Mouse (Mus musculus) midbrain, postnatal 0 days (tissue): ENCODE measurements at regions not wholly inside any gene's neighbourhood (a gene's known extent, or its start where the extent isn't known, plus 50 kb on each side); places are given as distances from the start of the nearest gene placed in this dataset.

ENCODE experiments used
- ATAC-seq: fragments of 200-750 bp; cut with Nextera tagmentation; 2 replicates; pipeline ENCODE4 v1.8.0; 2017; ENCODE audit warnings: moderate number of reproducible peaks, mild to moderate bottlenecking, moderate TSS enrichment, moderate library complexity; ENCODE audit not compliant: low FRiP score
- DNase-seq: peaks from one replicate; pipeline ENCODE4 v3.0.0-alpha.2; 2015; ENCODE audit warnings: low spot score
- H3K27ac ChIP-seq: fragments of 300-500 bp; sonication (generic); 2 replicates; pipeline ENCODE4 v1.5.1; 2014; ENCODE audit warnings: low read depth, mild to moderate bottlenecking, low read length, mixed read lengths
- H3K27me3 ChIP-seq: fragments of 300-500 bp; sonication (generic); 2 replicates; pipeline ENCODE4 v1.6.1; 2014; ENCODE audit warnings: low read length, control low read depth, mixed read lengths; ENCODE audit not compliant: insufficient read depth
- H3K36me3 ChIP-seq: fragments of 300-500 bp; sonication (generic); 2 replicates; pipeline ENCODE4 v1.6.1; 2014; ENCODE audit warnings: low read length, control low read depth, mixed read lengths; ENCODE audit not compliant: insufficient read depth
- H3K4me1 ChIP-seq: fragments of 300-500 bp; sonication (generic); 2 replicates; pipeline ENCODE4 v1.6.1; 2014; ENCODE audit warnings: mild to moderate bottlenecking, control low read depth, antibody characterized with exemption, low read length, mixed read lengths; ENCODE audit not compliant: insufficient read depth
- H3K4me2 ChIP-seq: fragments of 300-500 bp; sonication (generic); 2 replicates; pipeline ENCODE4 v1.6.1; 2014; ENCODE audit warnings: low read depth, mild to moderate bottlenecking, low read length, mixed read lengths; ENCODE audit not compliant: poor library complexity, severe bottlenecking
- H3K4me3 ChIP-seq: fragments of 300-500 bp; sonication (generic); 2 replicates; pipeline ENCODE4 v1.5.1; 2014; ENCODE audit warnings: low read depth, mild to moderate bottlenecking, low read length, moderate library complexity
- H3K9ac ChIP-seq: fragments of 300-500 bp; sonication (generic); replicated peaks from 2 replicates; pipeline ENCODE4 v1.6.1; 2014; ENCODE audit warnings: mild to moderate bottlenecking, low read length, moderate library complexity, mixed read lengths; ENCODE audit not compliant: poor library complexity, severe bottlenecking
- H3K9me3 ChIP-seq: fragments of 300-500 bp; sonication (generic); 2 replicates; pipeline ENCODE4 v1.6.1; 2016; ENCODE audit warnings: low read length, control low read depth
- CTCF ChIP-seq: IDR thresholded peaks from 2 replicates; pipeline ENCODE4 v1.5.1; 2016; ENCODE audit warnings: antibody characterized with exemption, mild to moderate bottlenecking
- WGBS: fragments of 180-500 bp; shearing (Covaris S2); extraction: QIAGEN DNeasy Blood & Tissue Kit; methylation state at CpG from one replicate; pipeline ENCODE4 v1.1.7; 2014; 5-methylcytosine and 5-hydroxymethylcytosine counted together

GRCm38 (mm10) chr5:126199876-126200275 lies 668.3 kb downstream of the Tmem132b start:
- ATAC-seq (no peak), DNase-seq (no peak)
- Histone ChIP-seq H3K4me1 (no peaks in the 10 kb centered on the region), H3K4me3 (no peak overlapping the region), H3K27me3 (no peaks in the 10 kb centered on the region), H3K9me3 (no peaks in the 10 kb centered on the region), H3K9ac (no peak overlapping the region), H3K27ac (no peak overlapping the region), H3K36me3 (no peaks in the 10 kb centered on the region), H3K4me2 (no peak overlapping the region)
- TF ChIP-seq CTCF: no peak
- 73% methylated on average over 4 of the region's 4 CpGs for WGBS

- TF ChIP-seq CTCF: peak; percentile 64
- no peak overlapping the region for H3K9ac ChIP-seq
- no peaks in the 10 kb centered on the region for H3K27me3 ChIP-seq
- peak; percentile 35 for DNase-seq
- no peak overlapping the region for H3K4me2 ChIP-seq
- H3K9me3 ChIP-seq: no peaks in the 10 kb centered on the region
- H3K4me1 ChIP-seq: no peaks in the 10 kb centered on the region
- no peaks in the 10 kb centered on the region for H3K36me3 ChIP-seq
- H3K27ac ChIP-seq: no peak overlapping the region
- H3K4me3 ChIP-seq: no peak overlapping the region
- 33% methylated on average over 4 of the region's 4 CpGs for WGBS
- ATAC-seq: no peak
Measured at GRCm38 (mm10) chr5:126201535-126201934, 670.0 kb downstream of the Tmem132b start.

GRCm38 (mm10) chr5:126201996-126202395 lies 670.4 kb downstream of the Tmem132b start:
- H3K9ac ChIP-seq: no peak overlapping the region
- no peak for ATAC-seq
- H3K36me3 ChIP-seq: no peaks in the 10 kb centered on the region
- TF ChIP-seq CTCF: no peak
- H3K4me1 ChIP-seq: no peaks in the 10 kb centered on the region
- no peak overlapping the region for H3K27ac ChIP-seq
- H3K9me3 ChIP-seq: no peaks in the 10 kb centered on the region
- no peak for DNase-seq
- no peak overlapping the region for H3K4me3 ChIP-seq
- H3K27me3 ChIP-seq: no peaks in the 10 kb centered on the region
- no peak overlapping the region for H3K4me2 ChIP-seq
- 40% methylated on average over 9 of the region's 9 CpGs for WGBS

- no peaks in the 10 kb centered on the region for H3K36me3 ChIP-seq
- no peak for DNase-seq
- no peak overlapping the region for H3K9ac ChIP-seq
- no peak overlapping the region for H3K4me3 ChIP-seq
- no peak overlapping the region for H3K27ac ChIP-seq
- no peak overlapping the region for H3K4me2 ChIP-seq
- WGBS: 93% methylated on average over 5 of the region's 5 CpGs
- H3K27me3 ChIP-seq: no peaks in the 10 kb centered on the region
- ATAC-seq: no peak
- H3K4me1 ChIP-seq: no peaks in the 10 kb centered on the region
- no peak for TF ChIP-seq CTCF
- no peaks in the 10 kb centered on the region for H3K9me3 ChIP-seq
Measured at GRCm38 (mm10) chr5:126217016-126217415, 685.4 kb downstream of the Tmem132b start.

GRCm38 (mm10) chr5:126217746-126218145 lies 686.2 kb downstream of the Tmem132b start:
- Histone ChIP-seq H3K27ac (no peak overlapping the region), H3K27me3 (no peaks in the 10 kb centered on the region), H3K4me2 (no peak overlapping the region), H3K36me3 (no peaks in the 10 kb centered on the region), H3K4me3 (no peak overlapping the region), H3K9me3 (no peaks in the 10 kb centered on the region), H3K9ac (no peak overlapping the region), H3K4me1 (no peaks in the 10 kb centered on the region)
- no peak for TF ChIP-seq CTCF
- ATAC-seq (no peak), DNase-seq (no peak)
- 82% methylated on average over 1 of the region's 1 CpGs for WGBS

- H3K9me3 ChIP-seq: no peaks in the 10 kb centered on the region
- H3K4me2 ChIP-seq: no peak overlapping the region
- H3K4me3 ChIP-seq: no peak overlapping the region
- H3K4me1 ChIP-seq: no peaks in the 10 kb centered on the region
- no peak overlapping the region for H3K9ac ChIP-seq
- DNase-seq (no peak), ATAC-seq (no peak)
- H3K27ac ChIP-seq: no peak overlapping the region
- 50% methylated on average over 3 of the region's 3 CpGs for WGBS
- H3K36me3 ChIP-seq: no peaks in the 10 kb centered on the region
- no peaks in the 10 kb centered on the region for H3K27me3 ChIP-seq
- TF ChIP-seq CTCF: no peak
Measured at GRCm38 (mm10) chr5:126223696-126224095, 692.1 kb downstream of the Tmem132b start.
